Mouse (Mus musculus): Measurements from ENCODE around the gene Rasl2-9.
"Not testable (repeated sequence)": the region's sequence is repeated elsewhere in the genome, so short reads cannot be mapped to it uniquely, and the experiment has no call there.

The Rasl2-9 gene

GRCm38 (mm10) chr7:5081241-5081640, 44.5 kb downstream of the Rasl2-9 start:
- DNase-seq (ENCODE audit: extremely low spot score, low read depth, low spot score): no peak

- DNase-seq (ENCODE audit: extremely low spot score, low read depth, low spot score): no peak
These were observed 44.9 kb downstream of the Rasl2-9 start for GRCm38 (mm10) chr7:5080815-5081214.

- peak; percentile 76 for DNase-seq (ENCODE audit: extremely low spot score, low read depth, low spot score)
These were observed 45.6 kb downstream of the Rasl2-9 start, which contains the start of gene Epn1 for GRCm38 (mm10) chr7:5080010-5080751. Epn1 (plus strand) TSS chr7:5080235.

DNA sequence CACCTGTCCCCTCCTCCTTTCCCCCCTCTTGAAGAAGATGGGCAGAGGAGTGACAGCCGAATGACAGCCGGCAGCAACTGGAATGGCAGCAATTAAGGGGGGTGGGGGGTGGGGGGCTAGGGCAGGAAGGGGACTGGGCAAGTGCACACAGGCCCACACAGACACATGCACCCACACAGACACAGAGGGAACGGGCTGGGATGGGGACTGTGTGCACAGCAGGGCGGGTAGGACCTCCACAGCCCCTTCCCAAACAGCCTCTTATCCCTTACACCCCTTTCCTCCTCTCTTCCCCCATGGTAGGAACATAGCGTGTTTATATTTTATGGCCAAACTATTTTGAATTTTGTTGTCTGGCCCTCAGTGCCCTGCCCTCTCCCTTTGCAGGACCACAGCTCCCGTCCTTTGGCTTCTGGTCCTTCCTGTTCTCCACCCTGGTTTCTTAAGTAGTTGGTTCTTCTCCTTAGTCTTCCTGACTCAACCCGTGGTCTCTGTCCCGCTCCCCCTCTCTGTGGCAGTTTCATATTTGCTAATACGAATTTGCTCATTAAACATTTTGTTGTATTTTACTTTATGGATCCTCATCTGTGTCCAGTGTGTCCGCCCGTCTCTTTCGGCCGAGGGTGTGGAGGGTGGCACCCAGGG, 46.3 kb downstream of the Rasl2-9 start:
- not testable (repeated sequence) for DNase-seq (ENCODE audit: extremely low spot score, low read depth, low spot score)

DNA sequence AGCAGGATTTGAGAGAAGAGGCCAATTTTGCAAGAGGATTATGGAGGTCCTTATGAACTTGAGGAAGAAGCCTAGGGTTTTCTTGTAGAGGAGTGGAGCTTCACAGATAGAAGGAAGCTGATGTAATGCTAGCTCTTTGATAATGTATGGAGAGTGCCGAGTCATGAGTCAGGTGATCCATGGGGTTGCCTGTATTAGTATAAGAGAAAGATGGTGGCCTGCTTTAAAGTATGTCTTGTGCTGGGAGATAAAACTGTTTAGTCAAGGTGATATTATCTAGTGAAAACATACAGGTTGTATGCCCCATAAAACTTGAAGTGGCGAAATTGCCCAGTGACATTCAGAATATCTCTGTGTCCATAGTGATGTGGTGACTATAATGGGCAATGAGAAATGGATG, 48.8 kb downstream of the Rasl2-9 start:
- DNase-seq (ENCODE audit: extremely low spot score, low read depth, low spot score): no peak

DNA sequence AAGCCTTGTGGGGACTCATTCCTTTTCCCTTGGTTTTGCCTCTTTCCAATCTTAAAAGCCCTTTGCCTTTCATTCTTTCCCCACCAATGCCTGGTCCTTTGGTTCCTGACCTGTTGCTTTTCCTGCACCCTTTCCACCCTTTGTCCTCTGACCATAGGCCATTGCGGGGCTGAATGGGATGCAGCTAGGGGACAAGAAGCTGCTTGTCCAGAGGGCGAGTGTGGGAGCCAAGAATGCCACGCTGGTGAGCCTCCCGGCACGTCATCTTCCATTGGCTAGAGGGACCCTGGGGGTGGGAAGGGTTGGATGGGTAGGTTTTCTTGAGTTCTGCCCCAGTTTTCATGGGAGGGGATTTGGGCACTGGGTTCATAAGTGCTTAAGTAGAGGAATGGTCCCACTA, 50.8 kb downstream of the Rasl2-9 start:
- no peak for DNase-seq (ENCODE audit: extremely low spot score, low read depth, low spot score)

All from hindlimb bud, embryonic 11.5 days (tissue).